Mouse (Mus musculus) small intestine, adult 2 months (tissue): ENCODE data around the gene Trim62. TPM values are rescaled to one million over a fixed set of nuclear protein-coding genes. Genes with fewer than 3 reads are reported as not detected.
A peak's percentile ranks its signal among the peaks of the same experiment; 100 is the strongest.

Experiments used
- H3K27ac ChIP-seq: fragments of 200-500 bp; 2 replicates; pipeline ENCODE4 v1.5.1; 2012; ENCODE audit warnings: low read depth, low read length, control low read depth, inconsistent platforms; ENCODE audit not compliant: insufficient read depth
- H3K27me3 ChIP-seq: fragments of 200-500 bp; 2 replicates; pipeline ENCODE4 v1.6.1; 2012; ENCODE audit warnings: mild to moderate bottlenecking, moderate library complexity, low read length, inconsistent platforms; ENCODE audit not compliant: control insufficient read depth, insufficient read depth
- H3K36me3 ChIP-seq: fragments of 200-500 bp; 2 replicates; pipeline ENCODE4 v1.6.1; 2012; ENCODE audit warnings: mild to moderate bottlenecking, low read length, control low read depth, inconsistent platforms; ENCODE audit not compliant: control insufficient read depth, insufficient read depth
- H3K4me1 ChIP-seq: fragments of 200-500 bp; 2 replicates; pipeline ENCODE4 v1.6.1; 2012; ENCODE audit warnings: low read length, inconsistent platforms, mixed read lengths; ENCODE audit not compliant: control insufficient read depth, insufficient read depth, insufficient read length
- H3K4me3 ChIP-seq: fragments of 200-500 bp; 2 replicates; pipeline ENCODE4 v1.5.1; 2012; ENCODE audit warnings: low read depth, mild to moderate bottlenecking, control low read depth, inconsistent platforms, low read length, moderate library complexity
- CTCF ChIP-seq: fragments of 200-500 bp; IDR thresholded peaks from 2 replicates; pipeline ENCODE4 v1.5.1; 2012; ENCODE audit warnings: low read depth, mild to moderate bottlenecking, control low read depth, inconsistent platforms, low read length, moderate library complexity, mixed read lengths; ENCODE audit not compliant: insufficient replicate concordance, insufficient read length; ENCODE audit errors: extremely low read depth
- POLR2A ChIP-seq: fragments of 200-500 bp; IDR thresholded peaks from 2 replicates; pipeline ENCODE4 v1.6.1; 2012; ENCODE audit warnings: low read depth, mild to moderate bottlenecking, control low read depth, inconsistent platforms, low read length, moderate library complexity
- WGBS: fragments of 180-500 bp; shearing (Covaris S2); methylation state at CpG from one replicate; pipeline ENCODE4 v1.1.7; 2018; 5-methylcytosine and 5-hydroxymethylcytosine counted together
- polyA plus RNA-seq: library from polyadenylated mRNA; depleted of rRNA; stranded (reverse); fragments of >200 nt; gene quantifications from 2 replicates; pipeline ENCODE4 v1.2.3, GENCODE M21; 2012; rRNA removed

Trim62 gene
- 3.0 and 7.7 TPM in 2 replicates for polyA plus RNA-seq

GRCm38 (mm10) chr4:128883379-128883781 is at the start of gene Trim62:
Gene Trim62, plus strand, starts transcription at chr4:128883580.
- WGBS, result under 1% methylated on average over 37 of the region's 37 CpGs
- Histone ChIP-seq H3K4me1 (peaks cover 5% of the 10 kb centered on the region), H3K27ac (no peak within 1 kb of the TSS), H3K4me3 (peak within 1 kb of the TSS; percentile 74), H3K27me3 (0 out of 2 replicates have a peak, but pooled peaks cover 4% of the 10 kb centered on the region), H3K36me3 (no peaks in the 10 kb centered on the region)
- TF ChIP-seq CTCF, result no peak
- peak; percentile 40; the same call in 1 of the 2 replicates for TF ChIP-seq POLR2A

GRCm38 (mm10) chr4:128838202-128838601 is 45.2 kb upstream of the Trim62 start:
- TF ChIP-seq CTCF (no peak), POLR2A (no peak)
- Histone ChIP-seq H3K4me3 (no peak overlapping the region), H3K36me3 (no peaks in the 10 kb centered on the region), H3K27me3 (no peaks in the 10 kb centered on the region), H3K4me1 (peaks cover 6% of the 10 kb centered on the region), H3K27ac (no peak overlapping the region)
- 42% methylated on average over 5 of the region's 5 CpGs for WGBS

- H3K4me3 ChIP-seq, result no peak overlapping the region
- H3K27ac ChIP-seq, result peak overlapping the region; percentile 47; the same call in 1 of the 2 replicates
- peaks cover 6% of the 10 kb centered on the region for H3K4me1 ChIP-seq
- WGBS, result 14% methylated on average over 16 of the region's 16 CpGs
- no peaks in the 10 kb centered on the region for H3K27me3 ChIP-seq
- TF ChIP-seq CTCF (no peak), POLR2A (no peak)
- no peaks in the 10 kb centered on the region for H3K36me3 ChIP-seq
Measured at GRCm38 (mm10) chr4:128839811-128840738, 43.3 kb upstream of the Trim62 start.

GRCm38 (mm10) chr4:128841259-128841658 is 42.1 kb upstream of the Trim62 start:
- H3K27ac ChIP-seq, result no peak overlapping the region
- peaks cover 6% of the 10 kb centered on the region for H3K4me1 ChIP-seq
- H3K27me3 ChIP-seq, result no peaks in the 10 kb centered on the region
- TF ChIP-seq POLR2A, result no peak
- no peak for TF ChIP-seq CTCF
- WGBS, result 54% methylated on average over 8 of the region's 8 CpGs
- H3K36me3 ChIP-seq, result no peaks in the 10 kb centered on the region
- no peak overlapping the region for H3K4me3 ChIP-seq

- Histone ChIP-seq H3K4me3 (no peak overlapping the region), H3K36me3 (no peaks in the 10 kb centered on the region), H3K27me3 (no peaks in the 10 kb centered on the region), H3K27ac (no peak overlapping the region), H3K4me1 (peaks cover 4% of the 10 kb centered on the region)
- WGBS, result 19% methylated on average over 13 of the region's 13 CpGs
- no peak for TF ChIP-seq POLR2A
- TF ChIP-seq CTCF, result no peak
Measured at GRCm38 (mm10) chr4:128844566-128844965, 38.8 kb upstream of the Trim62 start.

GRCm38 (mm10) chr4:128845367-128845973 is 37.9 kb upstream of the Trim62 start:
- no peak overlapping the region for H3K27ac ChIP-seq
- no peaks in the 10 kb centered on the region; the same call in 1 of the 2 replicates for H3K4me1 ChIP-seq
- no peaks in the 10 kb centered on the region for H3K27me3 ChIP-seq
- no peak for TF ChIP-seq CTCF
- no peak for TF ChIP-seq POLR2A
- WGBS, result 46% methylated on average over 12 of the region's 12 CpGs
- no peak overlapping the region for H3K4me3 ChIP-seq
- no peaks in the 10 kb centered on the region for H3K36me3 ChIP-seq

- Histone ChIP-seq H3K36me3 (no peaks in the 10 kb centered on the region), H3K27ac (no peak overlapping the region), H3K4me1 (no peaks in the 10 kb centered on the region; the same call in 1 of the 2 replicates), H3K27me3 (no peaks in the 10 kb centered on the region), H3K4me3 (no peak overlapping the region)
- WGBS, result 91% methylated on average over 3 of the region's 3 CpGs
- TF ChIP-seq CTCF (no peak), POLR2A (no peak)
Measured at GRCm38 (mm10) chr4:128848961-128849360, 34.4 kb upstream of the Trim62 start.
